Mouse (Mus musculus): ENCODE measurements around the gene Ntpcr. TPM values are rescaled to one million over a fixed set of nuclear protein-coding genes. Genes with fewer than 3 reads are reported as not detected.

Ntpcr gene
- polyA plus RNA-seq, 1 experiment from 2014 or later = 31.2 TPM

DNA sequence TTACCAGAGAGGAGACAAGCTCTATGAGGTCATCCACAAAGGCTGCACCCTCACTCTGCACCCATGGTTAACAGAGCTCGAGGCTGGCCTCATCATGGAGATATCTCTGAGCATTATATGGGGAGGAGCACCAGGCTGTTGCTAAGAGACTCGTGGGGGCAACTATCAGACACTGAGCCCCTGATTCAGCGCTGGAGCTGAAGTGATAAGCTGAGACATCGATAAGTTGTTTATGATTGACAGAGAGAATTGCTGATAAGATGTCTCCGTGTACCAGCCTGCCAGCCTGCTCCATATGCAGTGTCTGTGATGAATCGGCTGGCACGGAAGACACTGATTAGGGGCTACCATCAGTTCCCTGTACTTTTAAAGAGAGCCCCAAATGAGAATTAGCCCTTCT is 57.1 kb downstream of the Ntpcr start:
- ATAC-seq = no peak
- Histone ChIP-seq H3K4me2 (replicated peaks) (no peak overlapping the region), H3K4me1 (replicated peaks) (no peaks in the 10 kb centered on the region), H3K27ac (no peak overlapping the region), H3K27me3 (replicated peaks) (no peaks in the 10 kb centered on the region), H3K9me3 (no peaks in the 10 kb centered on the region), H3K4me3 (replicated peaks) (no peak overlapping the region), H3K36me3 (no peaks in the 10 kb centered on the region), H3K9ac (no peak overlapping the region)
- WGBS = 62% methylated on average over 7 of the region's 7 CpGs

DNA sequence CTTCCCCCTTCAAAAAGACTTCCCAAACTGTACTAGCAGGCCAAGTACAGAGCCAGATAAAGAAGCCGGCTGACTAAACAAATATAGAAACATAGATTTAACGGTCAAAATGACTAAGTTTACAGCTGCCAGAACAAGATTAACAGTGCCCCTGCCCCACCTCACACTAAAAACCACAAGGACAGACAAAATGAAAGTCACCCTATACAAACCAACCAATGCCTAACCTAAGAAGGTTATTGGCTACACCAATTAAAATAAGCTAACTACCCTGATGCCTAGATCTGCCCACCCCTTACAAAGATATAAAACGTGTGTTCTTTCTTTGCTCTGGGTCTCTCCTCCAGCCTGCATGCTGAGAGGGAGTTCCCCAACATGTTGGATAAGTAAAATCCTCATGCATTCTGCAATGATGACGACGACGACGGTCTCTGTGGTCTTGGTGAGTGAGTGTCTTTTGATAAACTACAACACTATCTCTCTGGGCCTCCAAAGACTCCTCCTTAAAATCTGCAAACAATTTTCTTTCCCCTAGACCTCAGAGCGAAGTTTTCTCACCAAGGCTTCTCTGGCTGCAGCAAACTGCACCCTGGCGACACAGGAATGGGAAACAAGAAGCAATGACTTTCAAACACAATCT is 63.2 kb downstream of the Ntpcr start:
- no peaks in the 10 kb centered on the region for H3K27me3 ChIP-seq (replicated peaks)
- H3K4me1 ChIP-seq (replicated peaks) = no peaks in the 10 kb centered on the region
- no peak overlapping the region for H3K4me2 ChIP-seq (replicated peaks)
- H3K27ac ChIP-seq = no peak overlapping the region
- no peaks in the 10 kb centered on the region for H3K9me3 ChIP-seq
- no peaks in the 10 kb centered on the region for H3K36me3 ChIP-seq
- WGBS = 58% methylated on average over 9 of the region's 9 CpGs
- H3K4me3 ChIP-seq (replicated peaks) = no peak overlapping the region
- no peak overlapping the region for H3K9ac ChIP-seq
- ATAC-seq = no peak

DNA sequence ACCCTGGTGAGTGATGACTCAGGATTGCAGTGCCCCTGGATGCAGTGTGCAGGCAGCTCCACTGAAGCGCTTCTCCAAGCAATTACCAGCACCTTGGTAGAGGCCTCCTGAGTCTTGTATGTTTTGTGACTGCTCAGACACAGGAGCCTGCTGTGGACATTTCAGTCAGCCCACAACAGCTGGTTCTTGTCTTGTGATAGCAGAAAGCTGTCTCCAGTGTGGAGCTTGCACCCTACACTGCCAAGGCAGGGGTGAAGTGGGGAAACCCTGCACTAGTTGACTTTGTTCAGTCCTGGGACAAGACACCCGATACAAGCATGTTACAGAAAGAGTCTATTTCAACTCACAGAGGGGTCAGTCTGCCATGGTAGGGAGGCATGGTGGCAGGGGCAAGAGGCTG is 65.6 kb downstream of the Ntpcr start:
- no peaks in the 10 kb centered on the region for H3K9me3 ChIP-seq
- H3K4me3 ChIP-seq (replicated peaks) = no peak overlapping the region
- H3K36me3 ChIP-seq = no peaks in the 10 kb centered on the region
- no peaks in the 10 kb centered on the region for H3K4me1 ChIP-seq (replicated peaks)
- no peak overlapping the region for H3K9ac ChIP-seq
- no peak for ATAC-seq
- 60% methylated on average over 2 of the region's 2 CpGs for WGBS
- no peaks in the 10 kb centered on the region for H3K27me3 ChIP-seq (replicated peaks)
- H3K27ac ChIP-seq = no peak overlapping the region
- H3K4me2 ChIP-seq (replicated peaks) = no peak overlapping the region

DNA sequence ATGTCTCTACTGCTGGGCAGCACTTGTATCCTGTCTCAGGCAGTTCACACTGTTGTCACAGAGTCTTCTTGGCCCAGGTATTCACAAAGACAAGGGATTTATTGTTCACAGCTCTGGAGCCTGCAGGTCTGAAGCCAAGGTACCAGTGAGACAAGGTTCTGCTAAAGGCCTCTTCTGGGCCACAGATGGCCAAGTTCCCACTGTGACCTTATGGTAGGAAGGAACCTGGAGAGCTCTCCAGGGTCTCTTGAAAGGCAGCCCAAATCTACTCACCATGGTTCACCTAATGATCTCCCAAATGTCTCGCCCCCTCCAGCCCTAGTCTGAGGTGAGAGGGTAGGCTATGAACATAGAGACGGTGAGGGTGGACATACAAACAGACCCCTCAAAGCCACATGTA is 67.2 kb downstream of the Ntpcr start:
- no peaks in the 10 kb centered on the region for H3K9me3 ChIP-seq
- H3K27ac ChIP-seq = no peak overlapping the region
- 97% methylated on average over 2 of the region's 2 CpGs for WGBS
- H3K36me3 ChIP-seq = no peaks in the 10 kb centered on the region
- H3K9ac ChIP-seq = no peak overlapping the region
- H3K4me3 ChIP-seq (replicated peaks) = no peak overlapping the region
- H3K27me3 ChIP-seq (replicated peaks) = no peaks in the 10 kb centered on the region
- H3K4me1 ChIP-seq (replicated peaks) = no peaks in the 10 kb centered on the region
- no peak overlapping the region for H3K4me2 ChIP-seq (replicated peaks)
- ATAC-seq = no peak

Other genes with a start within 250 kb of the Ntpcr start
- 7.4 and 7.6 TPM in 2 replicates for gene Sipa1l2, start 160.2 kb upstream of the Ntpcr start, polyA plus RNA-seq (2015; fragmentation: Nextera tagmentation; extraction: Ambion mirVana)
- 4.7 and 4.9 TPM in 2 replicates for gene Map10, start 60.1 kb upstream of the Ntpcr start, polyA plus RNA-seq (2015; fragmentation: Nextera tagmentation; extraction: Ambion mirVana)
- 0.11 and 0.13 TPM in 2 replicates for gene Pcnx2, start 168.4 kb downstream of the Ntpcr start, polyA plus RNA-seq (2015; fragmentation: Nextera tagmentation; extraction: Ambion mirVana)
- gene Map3k21, start 180.5 kb downstream of the Ntpcr start, polyA plus RNA-seq (2015; fragmentation: Nextera tagmentation; extraction: Ambion mirVana) = 4.2 and 4.5 TPM in 2 replicates